Mouse (Mus musculus) layer of hippocampus, adult 9-11 months (tissue): ENCODE results near the gene Supt6.
"Not testable (repeated sequence)": the region's sequence is repeated elsewhere in the genome, so short reads cannot be mapped to it uniquely, and the experiment has no call there.

Experiments
- DNase-seq: peaks from one replicate; pipeline ENCODE4 v3.0.0; 2022

Gene Supt6

GRCm38 (mm10) chr11:78215709-78216317 lies 30.0 kb downstream of the Supt6 start:
- DNase-seq = peak; percentile 60

GRCm38 (mm10) chr11:78213086-78213817 lies 32.5 kb downstream of the Supt6 start:
- no peak for DNase-seq

GRCm38 (mm10) chr11:78211513-78211912 lies 34.3 kb downstream of the Supt6 start:
- no peak for DNase-seq

GRCm38 (mm10) chr11:78210615-78211014 lies 35.2 kb downstream of the Supt6 start:
- no peak for DNase-seq

- DNase-seq = no peak
Measured at GRCm38 (mm10) chr11:78209886-78210285, 35.9 kb downstream of the Supt6 start.

- DNase-seq = no peak
Measured at GRCm38 (mm10) chr11:78207190-78207589, 38.6 kb downstream of the Supt6 start.

- DNase-seq = no peak
Measured at GRCm38 (mm10) chr11:78205361-78206206, 40.2 kb downstream of the Supt6 start.

- no peak for DNase-seq
Measured at GRCm38 (mm10) chr11:78204287-78204686, 41.5 kb downstream of the Supt6 start.

- DNase-seq = no peak
Measured at GRCm38 (mm10) chr11:78202372-78202771, 43.4 kb downstream of the Supt6 start.

GRCm38 (mm10) chr11:78195101-78195863 lies 50.5 kb downstream of the Supt6 start:
- no peak for DNase-seq

- no peak for DNase-seq
Measured at GRCm38 (mm10) chr11:78194411-78195100, 51.2 kb downstream of the Supt6 start.

- no peak for DNase-seq
Measured at GRCm38 (mm10) chr11:78193113-78193512, 52.7 kb downstream of the Supt6 start, which contains the start of gene Proca1. Gene Proca1, plus strand, starts transcription at chr11:78193392.

GRCm38 (mm10) chr11:78190041-78190440 lies 55.7 kb downstream of the Supt6 start:
- DNase-seq = no peak

- DNase-seq = peak; percentile 63
Measured at GRCm38 (mm10) chr11:78189234-78190040, 56.4 kb downstream of the Supt6 start.

GRCm38 (mm10) chr11:78188331-78189233 lies 57.2 kb downstream of the Supt6 start, which contains the start of gene Rab34:
Gene Rab34, plus strand, starts transcription at chr11:78188430.
- DNase-seq = peak; percentile 69

GRCm38 (mm10) chr11:78184702-78185101 lies 61.1 kb downstream of the Supt6 start:
- DNase-seq = not testable (repeated sequence)

- no peak for DNase-seq
Measured at GRCm38 (mm10) chr11:78183884-78184514, 61.8 kb downstream of the Supt6 start.

GRCm38 (mm10) chr11:78182961-78183844 lies 62.6 kb downstream of the Supt6 start, which contains the start of gene Rpl23a:
Gene Rpl23a, minus strand, starts transcription at chr11:78183584.
- peak; percentile 93 for DNase-seq
